Mouse (Mus musculus) bone marrow macrophage, adult 2 months (primary cell): ENCODE measurements around the gene Fam160a1.

ENCODE experiments used
- CTCF ChIP-seq: IDR thresholded peaks from 2 replicates; pipeline ENCODE4 v1.5.1; 2012; ENCODE audit warnings: low read depth, mild to moderate bottlenecking, low read length, moderate library complexity
- POLR2A ChIP-seq: IDR thresholded peaks from 2 replicates; pipeline ENCODE4 v1.6.1; 2012; ENCODE audit warnings: mild to moderate bottlenecking, low read depth, low read length, borderline replicate concordance

DNA sequence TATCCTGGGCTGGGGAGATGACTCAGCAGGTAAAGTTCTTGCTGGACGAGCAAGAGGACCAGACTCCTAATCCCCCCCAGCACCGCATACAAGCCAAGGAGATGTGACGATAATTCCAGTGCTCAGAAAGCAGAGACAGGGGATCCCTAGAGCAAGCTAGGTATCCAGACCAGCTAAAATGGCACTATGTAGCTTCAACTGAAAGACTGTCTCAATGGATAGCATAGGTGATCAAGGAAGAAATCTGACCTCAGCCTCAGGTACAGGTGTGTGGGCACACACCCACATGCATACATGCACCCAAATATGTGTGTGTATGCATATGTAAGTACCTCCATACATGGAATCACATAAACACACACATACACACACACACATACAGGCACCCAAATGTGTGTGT lies 91.1 kb downstream of the Fam160a1 start:
- TF ChIP-seq POLR2A (no peak), CTCF (no peak)
